Mouse (Mus musculus): Measurements from ENCODE around the gene Brpf1.

Brpf1 gene

GRCm38 (mm10) chr6:113362241-113362640 lies 55.3 kb downstream of the Brpf1 start:
- no peak for DNase-seq

- DNase-seq, result no peak
These were observed 57.7 kb downstream of the Brpf1 start for GRCm38 (mm10) chr6:113364518-113365135.

- DNase-seq, result no peak
These were observed 59.7 kb downstream of the Brpf1 start for GRCm38 (mm10) chr6:113366639-113367038.

- DNase-seq, result no peak
These were observed 60.6 kb downstream of the Brpf1 start for GRCm38 (mm10) chr6:113367574-113367973.

GRCm38 (mm10) chr6:113368124-113368523 lies 61.2 kb downstream of the Brpf1 start:
- DNase-seq, result no peak

GRCm38 (mm10) chr6:113368577-113368976 lies 61.6 kb downstream of the Brpf1 start:
- DNase-seq, result no peak

- no peak for DNase-seq
These were observed 63.4 kb downstream of the Brpf1 start for GRCm38 (mm10) chr6:113370194-113370929.

- no peak for DNase-seq
These were observed 66.6 kb downstream of the Brpf1 start for GRCm38 (mm10) chr6:113373491-113373890.

All from kidney, adult 11 months (tissue).